Mouse (Mus musculus): Measurements from ENCODE around the gene Tmem51. TPM values are rescaled to one million over a fixed set of nuclear protein-coding genes. Genes with fewer than 3 reads are reported as not detected.

Gene Tmem51
- polyA plus RNA-seq (2016; fragmentation: Nextera tagmentation; extraction: Ambion mirVana): 21.0 and 25.9 TPM in 2 replicates

DNA sequence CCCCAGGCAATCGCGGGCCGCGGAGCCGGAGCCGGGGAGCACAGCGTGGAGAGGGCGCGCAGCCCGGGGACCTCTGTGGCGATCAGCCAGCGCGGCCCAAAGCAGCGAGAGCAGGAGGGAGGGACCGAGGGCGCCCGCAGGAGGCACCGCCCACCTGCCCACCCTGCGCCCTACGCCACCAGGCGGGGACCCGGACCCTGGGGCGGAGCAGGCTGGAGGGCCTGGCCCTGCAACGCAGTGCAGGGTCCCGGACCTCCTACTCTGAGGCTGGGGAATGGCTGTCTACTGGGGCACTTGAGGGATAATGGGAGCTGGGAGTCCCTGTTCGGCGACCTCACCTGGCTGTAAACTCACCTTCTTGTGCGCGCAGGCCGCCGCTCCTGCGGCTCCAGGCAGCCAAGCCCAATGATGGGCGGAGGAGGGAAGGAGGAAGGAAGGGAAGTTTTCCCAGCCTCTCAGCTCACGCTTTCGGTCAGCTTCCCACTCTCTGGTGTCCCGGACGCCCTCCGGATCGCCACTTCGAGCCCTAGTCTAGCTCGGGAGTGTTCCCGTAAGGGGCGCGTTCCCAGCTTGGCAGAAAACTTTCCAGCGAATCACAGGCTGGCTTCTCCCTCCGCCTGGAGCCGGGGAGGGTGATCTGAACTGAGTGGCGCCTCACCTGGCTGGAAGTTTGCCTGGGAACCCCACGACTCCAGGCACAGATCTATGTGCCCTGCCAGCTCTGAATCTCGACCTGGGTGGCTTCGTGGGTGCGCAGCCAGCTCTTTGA is at the start of gene Tmem51:
Tmem51 (minus strand) TSS at position 174 of the 769 bp plus-strand sequence.
- Histone ChIP-seq H3K9me3 (no peaks in the 10 kb centered on the region), H3K4me3 (peak within 1 kb of the TSS; percentile 76), H3K4me1 (peaks cover 60% of the 10 kb centered on the region), H3K36me3 (no peaks in the 10 kb centered on the region), H3K27ac (peak within 1 kb of the TSS; percentile 92), H3K27me3 (ENCODE audit: insufficient read depth, poor library complexity, severe bottlenecking) (peaks cover 22% of the 10 kb centered on the region)
- WGBS: under 1% methylated on average over 52 of the region's 52 CpGs
- peak; percentile 82 for DNase-seq (ENCODE audit: low spot score)

DNA sequence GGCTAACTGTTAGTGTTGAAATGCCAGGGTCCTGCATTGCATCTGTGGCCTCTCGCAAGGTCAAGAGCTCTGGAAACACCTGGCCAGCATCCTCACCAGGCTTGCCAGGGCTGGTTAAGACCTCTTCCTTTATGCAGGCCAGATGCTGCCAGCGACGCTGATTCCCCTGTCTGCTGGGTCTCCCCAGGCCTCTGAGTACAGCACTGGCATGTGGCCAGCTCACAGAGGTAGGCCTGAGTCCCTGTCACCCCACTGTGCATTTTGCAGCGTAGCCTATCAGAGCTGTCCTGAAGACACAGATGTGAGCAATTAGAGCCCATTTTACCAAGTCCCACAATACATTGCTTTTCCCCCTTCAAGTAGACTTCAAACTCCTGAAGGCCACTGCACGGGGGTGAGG is 46.1 kb upstream of the Tmem51 start:
- Histone ChIP-seq H3K27me3 (ENCODE audit: insufficient read depth, poor library complexity, severe bottlenecking) (no peaks in the 10 kb centered on the region), H3K4me3 (no peak overlapping the region), H3K27ac (peak overlapping the region; percentile 56), H3K36me3 (no peaks in the 10 kb centered on the region), H3K9me3 (no peaks in the 10 kb centered on the region), H3K4me1 (peaks cover 53% of the 10 kb centered on the region)
- 67% methylated on average over 5 of the region's 5 CpGs for WGBS
- DNase-seq (ENCODE audit: low spot score): no peak

DNA sequence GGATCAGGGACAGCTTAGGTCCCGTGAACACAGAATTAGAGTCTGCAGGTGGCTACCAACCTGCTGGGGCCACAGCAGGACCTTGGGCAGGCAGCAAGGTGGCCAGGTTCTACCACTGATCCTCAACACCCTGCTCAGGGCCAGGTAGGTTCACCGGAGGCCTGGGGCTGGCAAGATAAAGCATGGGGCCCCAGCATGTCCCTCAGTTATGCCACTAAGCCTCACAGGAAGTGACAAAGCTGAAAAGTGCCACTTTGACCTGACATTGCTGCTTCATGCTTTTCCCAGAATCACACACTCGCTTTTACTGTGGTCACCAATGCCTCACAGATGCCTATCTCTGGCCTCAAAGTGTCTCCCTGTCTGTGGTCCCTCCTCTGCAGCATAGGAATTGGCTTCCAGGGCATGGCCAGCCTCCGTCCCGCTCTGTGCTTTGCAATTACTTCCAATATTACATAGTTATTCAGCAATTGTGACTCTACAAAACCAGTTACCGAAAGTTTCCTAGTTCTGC is 43.2 kb upstream of the Tmem51 start:
- WGBS: 53% methylated on average over 6 of the region's 6 CpGs
- no peaks in the 10 kb centered on the region for H3K9me3 ChIP-seq
- peak overlapping the region; percentile 91 for H3K27ac ChIP-seq

DNA sequence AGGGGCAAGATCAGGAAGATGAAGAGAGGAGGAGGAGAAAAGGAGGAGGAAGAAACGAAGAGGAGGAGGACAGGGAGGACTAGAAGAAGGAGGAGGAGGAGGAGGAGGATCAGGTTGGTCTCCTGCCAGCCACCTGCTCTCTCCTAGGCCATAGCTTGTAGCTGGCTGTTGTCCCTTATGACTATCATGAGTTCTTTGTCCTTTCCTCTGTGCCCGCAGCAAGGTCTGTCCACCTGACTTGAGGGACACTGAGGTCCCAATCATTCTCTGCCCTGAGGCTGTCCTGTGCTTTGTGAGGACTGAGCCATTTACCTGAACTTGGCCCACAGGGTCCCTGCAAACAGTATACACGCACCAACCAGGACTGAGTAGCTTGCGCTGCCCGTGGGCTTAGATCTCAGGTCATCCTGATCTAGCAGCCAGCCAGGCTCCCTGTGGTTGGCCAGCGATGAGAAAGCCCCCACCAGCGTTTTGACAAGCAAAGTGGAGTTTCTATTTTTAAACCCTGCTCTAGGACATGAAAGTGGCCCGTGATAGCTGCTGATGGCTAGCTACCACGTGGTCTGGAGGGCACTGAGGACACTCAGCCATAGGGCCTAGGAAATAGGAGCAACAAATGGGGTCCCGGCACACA is 42.7 kb upstream of the Tmem51 start:
- 28% methylated on average over 10 of the region's 10 CpGs for WGBS
- Histone ChIP-seq H3K27me3 (ENCODE audit: insufficient read depth, poor library complexity, severe bottlenecking) (no peaks in the 10 kb centered on the region), H3K36me3 (no peaks in the 10 kb centered on the region), H3K4me3 (no peak overlapping the region), H3K27ac (peak overlapping the region; percentile 91), H3K4me1 (peaks cover 57% of the 10 kb centered on the region), H3K9me3 (no peaks in the 10 kb centered on the region)
- peak; percentile 91 for DNase-seq (ENCODE audit: low spot score)

More for the DNA sequence above, 43.2 kb upstream of the Tmem51 start:
- Histone ChIP-seq H3K4me3 (no peak overlapping the region), H3K27me3 (ENCODE audit: insufficient read depth, poor library complexity, severe bottlenecking) (no peaks in the 10 kb centered on the region), H3K4me1 (peaks cover 54% of the 10 kb centered on the region), H3K36me3 (no peaks in the 10 kb centered on the region)
- DNase-seq (ENCODE audit: low spot score): no peak

DNA sequence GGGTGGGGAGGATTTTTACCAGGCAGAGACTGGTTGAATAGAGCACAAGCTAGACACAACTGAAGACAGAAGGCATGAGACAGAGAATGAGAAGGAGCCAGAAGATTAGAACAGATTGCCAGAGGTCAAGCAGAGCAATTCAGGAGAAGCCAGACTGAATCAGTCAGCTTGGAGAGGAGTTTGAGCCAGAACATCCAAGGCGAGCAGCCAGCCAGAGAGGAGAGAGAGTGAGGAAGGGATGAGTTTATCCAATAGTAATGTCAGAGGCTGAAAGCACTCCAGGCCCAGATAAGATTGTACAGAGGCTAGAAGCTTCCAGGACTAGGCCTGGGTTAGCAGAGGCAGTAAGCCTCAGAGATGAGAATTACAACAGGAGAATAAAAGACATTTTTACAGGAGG is 37.1 kb upstream of the Tmem51 start:
- 9% methylated on average over 1 of the region's 1 CpGs for WGBS
- H3K4me1 ChIP-seq: peaks cover 55% of the 10 kb centered on the region
- H3K36me3 ChIP-seq: no peaks in the 10 kb centered on the region
- H3K27ac ChIP-seq: peak overlapping the region; percentile 19
- DNase-seq (ENCODE audit: low spot score): no peak
- H3K4me3 ChIP-seq: no peak overlapping the region
- no peaks in the 10 kb centered on the region for H3K9me3 ChIP-seq
- peaks cover 9% of the 10 kb centered on the region for H3K27me3 ChIP-seq (ENCODE audit: insufficient read depth, poor library complexity, severe bottlenecking)

DNA sequence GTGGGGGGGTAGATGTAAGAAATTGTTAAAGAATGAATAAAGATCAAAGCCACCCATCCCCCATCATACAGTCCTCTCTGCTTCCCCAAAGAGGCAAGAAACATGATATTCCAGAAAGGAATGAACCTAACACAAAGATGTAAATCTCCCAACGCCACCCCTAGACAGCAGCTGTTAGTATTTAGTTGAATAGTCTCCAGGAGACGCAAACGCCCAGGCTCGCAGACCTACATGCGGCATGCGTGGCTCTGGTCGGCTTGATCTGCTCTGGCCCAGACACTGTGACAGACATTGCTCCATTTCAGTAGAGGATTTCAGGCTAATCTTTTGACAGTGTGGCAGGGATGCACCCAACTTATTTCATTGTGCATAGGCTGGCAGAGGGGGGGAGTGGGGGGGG is 34.4 kb upstream of the Tmem51 start:
- no peaks in the 10 kb centered on the region for H3K9me3 ChIP-seq
- no peaks in the 10 kb centered on the region for H3K36me3 ChIP-seq
- H3K4me3 ChIP-seq: no peak overlapping the region
- WGBS: 73% methylated on average over 7 of the region's 7 CpGs
- peaks cover 44% of the 10 kb centered on the region for H3K4me1 ChIP-seq
- H3K27me3 ChIP-seq (ENCODE audit: insufficient read depth, poor library complexity, severe bottlenecking): peaks cover 28% of the 10 kb centered on the region
- H3K27ac ChIP-seq: no peak overlapping the region
- DNase-seq (ENCODE audit: low spot score): no peak

DNA sequence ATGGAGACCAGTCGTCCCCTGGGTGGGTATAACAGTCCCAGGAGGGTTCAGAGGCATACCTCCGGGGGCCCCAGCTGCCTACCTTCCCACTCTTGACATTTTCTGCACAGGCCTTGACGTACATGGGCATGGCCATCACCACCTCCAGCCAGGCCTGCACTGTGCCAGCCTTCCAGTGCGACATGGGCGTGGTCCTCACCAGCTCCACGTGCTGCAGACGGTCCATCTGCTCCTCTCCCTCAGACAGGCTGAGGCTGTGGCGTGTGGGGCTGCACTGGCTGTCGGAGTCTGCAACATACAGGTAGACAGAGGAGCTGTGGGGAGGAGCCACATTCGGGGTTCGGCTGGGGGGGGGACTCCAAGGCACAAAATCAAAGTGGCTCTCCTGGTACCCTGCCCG is 33.9 kb upstream of the Tmem51 start:
- 87% methylated on average over 12 of the region's 12 CpGs for whole genome bisulfite sequencing
- DNase-seq (ENCODE audit: low spot score): no peak
- Histone ChIP-seq H3K9me3 (no peaks in the 10 kb centered on the region), H3K27ac (no peak overlapping the region; the same call in 1 of the 2 replicates), H3K27me3 (ENCODE audit: insufficient read depth, poor library complexity, severe bottlenecking) (peaks cover 28% of the 10 kb centered on the region), H3K36me3 (no peaks in the 10 kb centered on the region), H3K4me1 (peaks cover 47% of the 10 kb centered on the region), H3K4me3 (no peak overlapping the region)

DNA sequence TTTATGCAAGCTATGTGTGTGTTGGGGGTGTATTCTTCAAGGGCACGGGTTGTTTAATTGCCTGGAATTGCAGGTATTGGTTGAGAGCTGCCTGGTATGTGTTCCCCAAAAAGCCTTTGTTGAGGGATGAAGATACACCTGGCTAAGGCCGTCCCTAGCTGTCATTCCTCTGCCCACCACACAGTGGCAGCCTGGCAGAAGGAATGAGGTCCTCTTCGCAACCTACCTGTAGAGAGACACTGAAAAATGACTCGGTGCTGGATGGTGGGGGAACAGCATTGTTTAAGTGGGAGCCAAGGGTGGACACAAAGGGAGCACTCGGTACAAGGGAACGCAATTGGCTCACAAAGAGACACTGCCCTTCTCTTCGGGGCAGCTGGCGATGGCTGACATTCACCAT is 29.2 kb upstream of the Tmem51 start:
- 34% methylated on average over 8 of the region's 8 CpGs for WGBS
- Histone ChIP-seq H3K27me3 (ENCODE audit: insufficient read depth, poor library complexity, severe bottlenecking) (peaks cover 34% of the 10 kb centered on the region), H3K4me3 (no peak overlapping the region), H3K36me3 (peaks cover 4% of the 10 kb centered on the region), H3K4me1 (peaks cover 16% of the 10 kb centered on the region), H3K9me3 (no peaks in the 10 kb centered on the region; the same call in 1 of the 2 replicates), H3K27ac (no peak overlapping the region)
- no peak for DNase-seq (ENCODE audit: low spot score)

DNA sequence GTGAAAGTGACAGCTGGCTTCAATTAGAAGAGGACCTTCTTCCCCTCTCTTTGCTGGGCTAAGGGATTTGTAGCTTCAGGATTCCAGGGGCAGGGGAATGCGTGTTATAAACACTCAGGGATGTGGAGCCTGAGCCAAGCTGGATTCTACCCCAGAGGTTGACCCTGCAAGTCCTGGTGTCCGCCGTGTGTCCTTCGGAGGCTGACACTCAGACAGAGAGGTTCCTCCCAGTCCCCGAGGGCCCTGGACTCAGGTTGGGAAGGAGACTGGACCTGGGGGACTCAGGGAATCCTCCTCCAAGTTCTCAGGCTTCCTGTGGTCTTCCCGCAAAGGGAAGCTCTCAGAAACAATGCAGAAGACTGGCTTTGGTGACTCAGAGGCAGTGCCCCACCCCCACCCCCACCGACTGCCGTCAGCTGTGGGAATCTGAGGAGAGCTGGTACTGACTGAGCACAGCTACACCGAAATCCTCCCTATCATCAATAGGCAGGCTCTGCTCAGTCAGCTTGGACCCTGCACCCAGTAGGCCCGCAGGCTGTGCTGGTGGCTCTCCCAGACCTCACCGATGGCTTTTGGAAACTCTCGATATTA is 19.1 kb upstream of the Tmem51 start:
- Histone ChIP-seq H3K36me3 (peaks cover 7% of the 10 kb centered on the region), H3K27ac (0 out of 2 replicates have a peak overlapping the region, but pooled peaks have one; percentile 37)

DNA sequence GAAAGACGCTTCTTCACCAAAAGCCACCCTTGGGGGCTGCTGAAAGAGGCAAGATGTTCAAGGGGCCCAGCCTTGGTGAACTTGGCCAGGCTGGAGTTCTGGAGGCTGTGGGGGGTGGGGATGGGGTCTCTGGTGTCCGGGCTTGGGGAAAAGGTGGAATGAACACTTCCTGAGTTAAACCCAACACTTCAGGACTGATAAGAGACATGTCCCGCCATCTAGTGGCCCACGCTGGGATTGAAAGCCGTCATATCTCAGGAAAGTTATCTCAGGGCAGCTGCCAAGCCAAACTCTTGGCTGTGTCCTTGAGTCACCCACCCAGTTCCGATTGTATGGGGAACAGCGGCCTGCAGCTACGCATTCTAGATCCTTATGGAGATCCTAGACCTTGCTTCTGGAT is 14.2 kb upstream of the Tmem51 start:
- Histone ChIP-seq H3K4me3 (no peak overlapping the region), H3K36me3 (no peaks in the 10 kb centered on the region), H3K9me3 (no peaks in the 10 kb centered on the region), H3K27ac (peak overlapping the region; percentile 36; the same call in 1 of the 2 replicates), H3K27me3 (ENCODE audit: insufficient read depth, poor library complexity, severe bottlenecking) (no peaks in the 10 kb centered on the region), H3K4me1 (peaks cover 34% of the 10 kb centered on the region)
- DNase-seq (ENCODE audit: low spot score): peak; percentile 80
- WGBS: 11% methylated on average over 8 of the region's 8 CpGs

More for the DNA sequence above, 19.1 kb upstream of the Tmem51 start:
- no peak overlapping the region for H3K4me3 ChIP-seq
- H3K27me3 ChIP-seq (ENCODE audit: insufficient read depth, poor library complexity, severe bottlenecking): 0 out of 2 replicates have a peak, but pooled peaks cover 5% of the 10 kb centered on the region
- WGBS: 36% methylated on average over 12 of the region's 12 CpGs
- no peaks in the 10 kb centered on the region for H3K9me3 ChIP-seq
- H3K4me1 ChIP-seq: peaks cover 27% of the 10 kb centered on the region
- no peak for DNase-seq (ENCODE audit: low spot score)

DNA sequence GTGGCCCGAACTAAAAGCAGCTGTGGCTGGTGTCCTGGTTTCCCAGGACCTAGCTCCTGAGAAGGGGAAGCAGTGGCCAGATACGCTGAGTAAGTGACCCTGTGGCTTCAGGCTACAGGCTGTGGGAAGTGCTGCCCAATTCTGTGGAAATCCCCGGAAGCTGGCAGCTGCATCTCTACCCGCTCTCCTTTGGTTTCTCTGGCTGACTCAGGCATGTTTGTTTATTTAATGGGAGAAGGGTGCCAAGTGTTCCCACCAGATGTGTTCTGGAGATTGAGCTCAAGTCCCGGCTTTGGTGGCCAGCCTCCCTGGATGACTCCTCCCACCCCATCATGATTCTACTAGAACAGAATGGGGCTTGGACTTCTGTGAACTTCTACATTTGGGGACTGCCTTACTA is 13.8 kb upstream of the Tmem51 start:
- DNase-seq (ENCODE audit: low spot score): no peak
- Histone ChIP-seq H3K4me3 (no peak overlapping the region), H3K4me1 (peaks cover 30% of the 10 kb centered on the region), H3K36me3 (no peaks in the 10 kb centered on the region), H3K27me3 (ENCODE audit: insufficient read depth, poor library complexity, severe bottlenecking) (no peaks in the 10 kb centered on the region), H3K9me3 (no peaks in the 10 kb centered on the region), H3K27ac (peak overlapping the region; percentile 36; the same call in 1 of the 2 replicates)
- WGBS: 15% methylated on average over 5 of the region's 5 CpGs

DNA sequence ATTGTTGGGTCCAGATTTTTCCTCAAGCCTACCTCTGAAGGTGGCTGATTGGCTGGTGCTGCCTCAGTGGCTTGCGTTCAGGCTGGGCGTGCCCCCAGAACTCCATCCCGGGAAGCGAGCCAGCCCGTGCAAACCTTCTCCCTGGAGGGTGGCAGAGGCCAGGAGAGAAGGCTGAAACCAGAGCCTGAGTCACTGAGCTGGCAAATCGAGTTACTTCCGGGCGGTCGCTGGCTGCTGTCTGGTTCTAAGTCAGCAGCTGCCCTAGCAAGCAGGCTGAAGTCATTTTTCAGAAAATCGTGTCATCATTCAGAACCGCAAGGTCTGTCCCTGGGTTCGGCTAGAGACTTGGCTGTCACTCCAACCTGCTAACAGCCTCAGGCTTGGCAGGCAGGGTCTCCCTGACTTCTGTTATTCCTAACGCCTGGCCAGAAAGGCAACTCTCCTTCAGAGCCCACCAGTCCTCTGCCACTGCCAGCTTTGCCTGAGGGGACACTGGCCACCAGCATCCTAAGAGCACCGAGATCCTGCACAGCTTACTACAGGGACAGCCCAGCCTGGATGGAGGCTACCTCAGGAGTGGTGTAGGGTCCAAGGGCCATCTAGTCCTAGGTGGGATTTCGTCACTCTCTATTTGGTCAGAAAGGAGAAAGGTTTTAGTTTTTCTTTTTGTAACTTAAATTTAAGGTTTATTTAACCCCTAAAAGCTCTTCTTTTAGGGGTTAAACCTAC is 11.6 kb upstream of the Tmem51 start:
- Histone ChIP-seq H3K27ac (peak overlapping the region; percentile 47; the same call in 1 of the 2 replicates), H3K9me3 (no peaks in the 10 kb centered on the region), H3K4me3 (no peak overlapping the region), H3K36me3 (no peaks in the 10 kb centered on the region), H3K4me1 (peaks cover 23% of the 10 kb centered on the region), H3K27me3 (ENCODE audit: insufficient read depth, poor library complexity, severe bottlenecking) (no peaks in the 10 kb centered on the region)
- DNase-seq (ENCODE audit: low spot score): no peak
- 68% methylated on average over 15 of the region's 15 CpGs for WGBS

All from heart, embryonic 10.5 days (tissue).